Mouse (Mus musculus) limb, embryonic 10.5 days (tissue): ENCODE results near the gene Btn2a2. TPM values are rescaled to one million over a fixed set of nuclear protein-coding genes. Genes with fewer than 3 reads are reported as not detected.

ENCODE experiments used
- DNase-seq: peaks from one replicate; pipeline ENCODE4 v3.0.0-alpha.2; 2017; ENCODE audit warnings: low spot score
- H3K27ac ChIP-seq: fragments of 300-500 bp; sonication (generic); 2 replicates; pipeline ENCODE4 v1.5.1; 2016; ENCODE audit warnings: mild to moderate bottlenecking
- H3K27me3 ChIP-seq: fragments of 300-500 bp; sonication (generic); 2 replicates; pipeline ENCODE4 v1.6.1; 2016; ENCODE audit warnings: low read depth, mild to moderate bottlenecking; ENCODE audit not compliant: poor library complexity, severe bottlenecking
- H3K36me3 ChIP-seq: fragments of 300-500 bp; sonication (generic); 2 replicates; pipeline ENCODE4 v1.6.1; 2016; ENCODE audit warnings: mild to moderate bottlenecking, moderate library complexity
- H3K4me1 ChIP-seq: fragments of 300-500 bp; sonication (generic); 2 replicates; pipeline ENCODE4 v1.6.1; 2016
- H3K4me3 ChIP-seq: fragments of 300-500 bp; sonication (generic); 2 replicates; pipeline ENCODE4 v1.5.1; 2016; ENCODE audit warnings: mild to moderate bottlenecking, moderate library complexity
- H3K9me3 ChIP-seq: fragments of 300-500 bp; sonication (generic); replicated peaks from 2 replicates; pipeline ENCODE4 v1.6.1; 2016; ENCODE audit warnings: mild to moderate bottlenecking
- WGBS: fragments of 180-500 bp; shearing (Covaris S2); methylation state at CpG from one replicate; pipeline ENCODE4 v1.1.7; 2016; 5-methylcytosine and 5-hydroxymethylcytosine counted together
- microRNA-seq: library from miRNA; unstranded; fragments of <30 nt; microRNA quantifications from one replicate; pipeline ENCODE4, GENCODE M21; 2017
- polyA plus RNA-seq: library from polyadenylated mRNA; unstranded; fragments of >200 nt; fragmentation: Nextera tagmentation; extraction: Ambion mirVana; gene quantifications from 2 replicates; pipeline ENCODE4 v1.2.1, GENCODE M21; 2016

Btn2a2 gene
- polyA plus RNA-seq, 1 experiment from 2014 or later, result 1.9 TPM

- H3K27ac ChIP-seq, result no peak overlapping the region
- H3K4me3 ChIP-seq, result peak overlapping the region; percentile 66; the same call in 1 of the 2 replicates
- H3K36me3 ChIP-seq, result no peaks in the 10 kb centered on the region
- no peak for DNase-seq
- WGBS, result 64% methylated on average over 5 of the region's 5 CpGs
- H3K9me3 ChIP-seq, result no peaks in the 10 kb centered on the region
- no peaks in the 10 kb centered on the region for H3K27me3 ChIP-seq
- peaks cover 30% of the 10 kb centered on the region for H3K4me1 ChIP-seq
These were observed 54.9 kb downstream of the Btn2a2 start for GRCm38 (mm10) chr13:23433801-23434200.

GRCm38 (mm10) chr13:23433206-23433605 is 55.5 kb downstream of the Btn2a2 start:
- WGBS, result 20% methylated on average over 5 of the region's 5 CpGs
- peak overlapping the region; percentile 53; the same call in 1 of the 2 replicates for H3K27ac ChIP-seq
- no peak for DNase-seq
- peaks cover 30% of the 10 kb centered on the region for H3K4me1 ChIP-seq
- H3K4me3 ChIP-seq, result peak overlapping the region; percentile 67
- H3K9me3 ChIP-seq, result no peaks in the 10 kb centered on the region
- no peaks in the 10 kb centered on the region for H3K36me3 ChIP-seq
- no peaks in the 10 kb centered on the region for H3K27me3 ChIP-seq

- under 1% methylated on average over 28 of the region's 28 CpGs for WGBS
- H3K36me3 ChIP-seq, result no peaks in the 10 kb centered on the region
- peak overlapping the region; percentile 67 for H3K4me3 ChIP-seq
- H3K4me1 ChIP-seq, result peaks cover 30% of the 10 kb centered on the region
- H3K27ac ChIP-seq, result peak overlapping the region; percentile 94
- H3K27me3 ChIP-seq, result no peaks in the 10 kb centered on the region
- peak; percentile 97 for DNase-seq
- no peaks in the 10 kb centered on the region for H3K9me3 ChIP-seq
These were observed 56.0 kb downstream of the Btn2a2 start for GRCm38 (mm10) chr13:23432562-23433201.

- Histone ChIP-seq H3K36me3 (no peaks in the 10 kb centered on the region), H3K27ac (peak overlapping the region; percentile 94), H3K9me3 (no peaks in the 10 kb centered on the region), H3K4me1 (peaks cover 30% of the 10 kb centered on the region), H3K27me3 (no peaks in the 10 kb centered on the region), H3K4me3 (peak overlapping the region; percentile 67)
- peak; percentile 81 for DNase-seq
- WGBS, result under 1% methylated on average over 15 of the region's 15 CpGs
These were observed 57.3 kb downstream of the Btn2a2 start for GRCm38 (mm10) chr13:23431351-23431771.

- H3K9me3 ChIP-seq, result no peaks in the 10 kb centered on the region
- WGBS, result under 1% methylated on average over 17 of the region's 17 CpGs
- H3K27ac ChIP-seq, result peak overlapping the region; percentile 94
- no peaks in the 10 kb centered on the region for H3K27me3 ChIP-seq
- no peaks in the 10 kb centered on the region for H3K36me3 ChIP-seq
- peaks cover 27% of the 10 kb centered on the region for H3K4me1 ChIP-seq
- peak overlapping the region; percentile 67 for H3K4me3 ChIP-seq
- peak; percentile 83 for DNase-seq
These were observed 57.9 kb downstream of the Btn2a2 start for GRCm38 (mm10) chr13:23430734-23431133.

GRCm38 (mm10) chr13:23429771-23430380 is 58.8 kb downstream of the Btn2a2 start:
- WGBS, result 44% methylated on average over 10 of the region's 10 CpGs
- Histone ChIP-seq H3K36me3 (no peaks in the 10 kb centered on the region), H3K4me1 (peaks cover 23% of the 10 kb centered on the region), H3K27ac (peak overlapping the region; percentile 94), H3K4me3 (peak overlapping the region; percentile 67), H3K27me3 (no peaks in the 10 kb centered on the region), H3K9me3 (no peaks in the 10 kb centered on the region)
- no peak for DNase-seq

GRCm38 (mm10) chr13:23428166-23428993 is 60.3 kb downstream of the Btn2a2 start:
- H3K27ac ChIP-seq, result no peak overlapping the region
- no peaks in the 10 kb centered on the region for H3K27me3 ChIP-seq
- H3K4me1 ChIP-seq, result peaks cover 15% of the 10 kb centered on the region
- H3K36me3 ChIP-seq, result no peaks in the 10 kb centered on the region
- no peak for DNase-seq
- no peaks in the 10 kb centered on the region for H3K9me3 ChIP-seq
- no peak overlapping the region for H3K4me3 ChIP-seq
- 57% methylated on average over 16 of the region's 16 CpGs for WGBS

Small RNAs within 50 kb of the gene (microRNA-seq; reads per million reads assigned to microRNA genes)
- gene Gm44297 (not detected), gene n-TStga1 (3.5 reads per million, percentile 4 among the genes with 10 or more reads in this experiment)

Other genes starting within 250 kb of the Btn2a2 start
- 0.05 TPM in 1 of 2 replicates, not detected in the other for gene Vmn1r223, start 241.7 kb downstream of the Btn2a2 start, polyA plus RNA-seq
- 55.7 and 69.0 TPM in 2 replicates for gene Zfp322a, start 119.6 kb downstream of the Btn2a2 start, polyA plus RNA-seq
- 16.9 and 17.1 TPM in 2 replicates for gene Abt1, start 65.0 kb downstream of the Btn2a2 start, polyA plus RNA-seq
- gene Btn1a1, start 23.0 kb downstream of the Btn2a2 start, polyA plus RNA-seq, result 0.08 and 0.10 TPM in 2 replicates
- gene Hist1h4h, start 42.2 kb upstream of the Btn2a2 start, polyA plus RNA-seq, result 2.4 and 4.5 TPM in 2 replicates
- 8.0 and 11.7 TPM in 2 replicates for gene Hist1h2af, start 45.0 kb upstream of the Btn2a2 start, polyA plus RNA-seq
- 4.7 and 5.3 TPM in 2 replicates for gene Hist1h3g, start 46.6 kb upstream of the Btn2a2 start, polyA plus RNA-seq
- gene Hist1h2bh, start 54.5 kb upstream of the Btn2a2 start, polyA plus RNA-seq, result 0.56 and 0.69 TPM in 2 replicates
- 1.3 and 1.4 TPM in 2 replicates for gene Hist1h3f, start 55.2 kb upstream of the Btn2a2 start, polyA plus RNA-seq
- gene Hist1h4f, start 62.8 kb upstream of the Btn2a2 start, polyA plus RNA-seq, result 0.73 and 1.3 TPM in 2 replicates
- 0.59 and 0.67 TPM in 2 replicates for gene Hist1h1d, start 64.4 kb upstream of the Btn2a2 start, polyA plus RNA-seq
- gene Hist1h3e, start 73.5 kb upstream of the Btn2a2 start, polyA plus RNA-seq, result 5.6 and 7.8 TPM in 2 replicates
- 109 and 113 TPM in 2 replicates for gene Hist1h2ae, start 82.4 kb upstream of the Btn2a2 start, polyA plus RNA-seq
- gene Hist1h2bg, start 82.5 kb upstream of the Btn2a2 start, polyA plus RNA-seq, result 7.3 and 8.1 TPM in 2 replicates
- gene Hist1h2bf, start 85.3 kb upstream of the Btn2a2 start, polyA plus RNA-seq, result 2.4 and 3.5 TPM in 2 replicates
- gene Hist1h2ad, start 85.5 kb upstream of the Btn2a2 start, polyA plus RNA-seq, result 1.3 and 3.9 TPM in 2 replicates
- 7.7 and 9.6 TPM in 2 replicates for gene Hist1h3d, start 86.9 kb upstream of the Btn2a2 start, polyA plus RNA-seq
- gene Hist1h4d, start 92.7 kb upstream of the Btn2a2 start, polyA plus RNA-seq, result 109 and 120 TPM in 2 replicates
- 2.3 and 4.2 TPM in 2 replicates for gene Hist1h2be, start 132.3 kb upstream of the Btn2a2 start, polyA plus RNA-seq
- 19.6 and 20.6 TPM in 2 replicates for gene Hist1h1e, start 133.7 kb upstream of the Btn2a2 start, polyA plus RNA-seq
- 0.60 and 0.98 TPM in 2 replicates for gene Hist1h2ac, start 195.1 kb upstream of the Btn2a2 start, polyA plus RNA-seq
- 16.9 and 17.0 TPM in 2 replicates for gene Hist1h2bc, start 195.3 kb upstream of the Btn2a2 start, polyA plus RNA-seq
- 0.26 TPM in 1 of 2 replicates, not detected in the other for gene Hist1h1t, start 207.0 kb upstream of the Btn2a2 start, polyA plus RNA-seq
- 6.4 and 6.5 TPM in 2 replicates for gene Hist1h4c, start 209.6 kb upstream of the Btn2a2 start, polyA plus RNA-seq
- 1.6 and 2.0 TPM in 2 replicates for gene Hfe, start 222.0 kb upstream of the Btn2a2 start, polyA plus RNA-seq
- 8.6 and 11.8 TPM in 2 replicates for gene Hist1h1c, start 250.0 kb upstream of the Btn2a2 start, polyA plus RNA-seq